Mouse (Mus musculus) heart, embryonic 12.5 days (tissue): ENCODE measurements around the gene Rnps1. TPM values are rescaled to one million over a fixed set of nuclear protein-coding genes. Genes with fewer than 3 reads are reported as not detected.

Experiments used
- ATAC-seq: fragments of 200-750 bp; cut with Nextera tagmentation; 2 replicates; pipeline ENCODE4 v1.8.0; 2017; ENCODE audit warnings: moderate TSS enrichment, moderate library complexity; ENCODE audit not compliant: insufficient number of reproducible peaks, low FRiP score
- H3K27ac ChIP-seq: fragments of 300-500 bp; sonication (generic); 2 replicates; pipeline ENCODE4 v1.5.1; 2016; ENCODE audit warnings: mild to moderate bottlenecking, moderate library complexity; ENCODE audit not compliant: poor library complexity, severe bottlenecking
- H3K27me3 ChIP-seq: fragments of 300-500 bp; sonication (generic); replicated peaks from 2 replicates; pipeline ENCODE4 v1.6.1; 2016; ENCODE audit warnings: mild to moderate bottlenecking, moderate library complexity
- H3K36me3 ChIP-seq: fragments of 300-500 bp; sonication (generic); 2 replicates; pipeline ENCODE4 v1.6.1; 2016; ENCODE audit warnings: mild to moderate bottlenecking, moderate library complexity
- H3K4me1 ChIP-seq: fragments of 300-500 bp; sonication (generic); replicated peaks from 2 replicates; pipeline ENCODE4 v1.6.1; 2016; ENCODE audit warnings: mild to moderate bottlenecking
- H3K4me2 ChIP-seq: fragments of 300-500 bp; sonication (generic); 2 replicates; pipeline ENCODE4 v1.6.1; 2016; ENCODE audit warnings: mild to moderate bottlenecking, moderate library complexity
- H3K4me3 ChIP-seq: fragments of 300-500 bp; sonication (generic); 2 replicates; pipeline ENCODE4 v1.5.1; 2016; ENCODE audit warnings: mild to moderate bottlenecking
- H3K9ac ChIP-seq: fragments of 300-500 bp; sonication (generic); 2 replicates; pipeline ENCODE4 v1.6.1; 2016; ENCODE audit warnings: mild to moderate bottlenecking, moderate library complexity
- H3K9me3 ChIP-seq: fragments of 300-500 bp; sonication (generic); replicated peaks from 2 replicates; pipeline ENCODE4 v1.6.1; 2016; ENCODE audit warnings: mild to moderate bottlenecking, moderate library complexity
- WGBS: fragments of 180-500 bp; shearing (Covaris S2); methylation state at CpG from one replicate; pipeline ENCODE4 v1.1.7; 2016; 5-methylcytosine and 5-hydroxymethylcytosine counted together
- polyA plus RNA-seq: library from polyadenylated mRNA; unstranded; fragments of >200 nt; fragmentation: Nextera tagmentation; extraction: Ambion mirVana; gene quantifications from 2 replicates; pipeline ENCODE4 v1.2.1, GENCODE M21; 2016

The Rnps1 gene
- 246 and 247 TPM in 2 replicates for polyA plus RNA-seq

- Histone ChIP-seq H3K9me3 (no peaks in the 10 kb centered on the region), H3K4me3 (peak within 1 kb of the TSS; percentile 98), H3K4me1 (peaks cover 39% of the 10 kb centered on the region), H3K9ac (peak within 1 kb of the TSS; percentile 94), H3K27ac (peak within 1 kb of the TSS; percentile 96), H3K27me3 (no peaks in the 10 kb centered on the region), H3K36me3 (peaks cover 52% of the 10 kb centered on the region), H3K4me2 (peak within 1 kb of the TSS; percentile 99)
- peak; percentile 94 for ATAC-seq
- under 1% methylated on average over 64 of the region's 64 CpGs for WGBS
Measured at GRCm38 (mm10) chr17:24414230-24414976, at the start of gene Rnps1. Gene Rnps1 (plus strand): TSS chr17:24414565.

GRCm38 (mm10) chr17:24365863-24366262 is 48.5 kb upstream of the Rnps1 start:
- Histone ChIP-seq H3K4me1 (0 out of 2 replicates have a peak, but pooled peaks cover 6% of the 10 kb centered on the region), H3K9ac (no peak overlapping the region), H3K27ac (no peak overlapping the region), H3K4me3 (no peak overlapping the region), H3K36me3 (peaks cover 23% of the 10 kb centered on the region), H3K27me3 (no peaks in the 10 kb centered on the region), H3K4me2 (no peak overlapping the region), H3K9me3 (no peaks in the 10 kb centered on the region)
- WGBS, result 40% methylated on average over 13 of the region's 13 CpGs
- no peak for ATAC-seq

- Histone ChIP-seq H3K36me3 (peaks cover 37% of the 10 kb centered on the region), H3K4me2 (no peak overlapping the region), H3K9ac (no peak overlapping the region), H3K9me3 (no peaks in the 10 kb centered on the region), H3K27ac (peak overlapping the region; percentile 17; the same call in 1 of the 2 replicates), H3K4me1 (peaks cover 4% of the 10 kb centered on the region), H3K4me3 (no peak overlapping the region), H3K27me3 (no peaks in the 10 kb centered on the region)
- ATAC-seq, result peak; percentile 66; the same call in 1 of the 2 replicates
- 63% methylated on average over 5 of the region's 5 CpGs for whole genome bisulfite sequencing
Measured at GRCm38 (mm10) chr17:24375094-24375712, 39.2 kb upstream of the Rnps1 start.

- H3K4me1 ChIP-seq, result peaks cover 4% of the 10 kb centered on the region
- H3K9ac ChIP-seq, result no peak overlapping the region
- no peak for ATAC-seq
- no peaks in the 10 kb centered on the region for H3K27me3 ChIP-seq
- H3K9me3 ChIP-seq, result no peaks in the 10 kb centered on the region
- H3K36me3 ChIP-seq, result peaks cover 35% of the 10 kb centered on the region
- no peak overlapping the region for H3K27ac ChIP-seq
- WGBS, result 81% methylated on average over 6 of the region's 6 CpGs
- no peak overlapping the region for H3K4me2 ChIP-seq
- no peak overlapping the region for H3K4me3 ChIP-seq
Measured at GRCm38 (mm10) chr17:24375886-24376285, 38.5 kb upstream of the Rnps1 start.

- no peak overlapping the region for H3K4me2 ChIP-seq
- H3K36me3 ChIP-seq, result peaks cover 33% of the 10 kb centered on the region
- no peak overlapping the region for H3K9ac ChIP-seq
- H3K9me3 ChIP-seq, result no peaks in the 10 kb centered on the region
- H3K4me3 ChIP-seq, result no peak overlapping the region
- no peak for ATAC-seq
- H3K4me1 ChIP-seq, result peaks cover 4% of the 10 kb centered on the region
- no peaks in the 10 kb centered on the region for H3K27me3 ChIP-seq
- H3K27ac ChIP-seq, result no peak overlapping the region
- 71% methylated on average over 2 of the region's 2 CpGs for WGBS
Measured at GRCm38 (mm10) chr17:24378496-24378895, 35.9 kb upstream of the Rnps1 start.

- no peaks in the 10 kb centered on the region for H3K9me3 ChIP-seq
- H3K27me3 ChIP-seq, result no peaks in the 10 kb centered on the region; the same call in 1 of the 2 replicates
- no peak overlapping the region for H3K4me3 ChIP-seq
- peaks cover 36% of the 10 kb centered on the region for H3K36me3 ChIP-seq
- WGBS, result 79% methylated on average over 8 of the region's 8 CpGs
- no peak overlapping the region for H3K9ac ChIP-seq
- no peak overlapping the region for H3K4me2 ChIP-seq
- no peaks in the 10 kb centered on the region for H3K4me1 ChIP-seq
- H3K27ac ChIP-seq, result no peak overlapping the region
- ATAC-seq, result no peak
Measured at GRCm38 (mm10) chr17:24383789-24384188, 30.6 kb upstream of the Rnps1 start.

GRCm38 (mm10) chr17:24388711-24389110 is 25.7 kb upstream of the Rnps1 start:
- H3K4me1 ChIP-seq, result no peaks in the 10 kb centered on the region
- no peak overlapping the region for H3K4me3 ChIP-seq
- no peak overlapping the region for H3K9ac ChIP-seq
- H3K27me3 ChIP-seq, result no peaks in the 10 kb centered on the region; the same call in 1 of the 2 replicates
- no peaks in the 10 kb centered on the region for H3K9me3 ChIP-seq
- peaks cover 37% of the 10 kb centered on the region for H3K36me3 ChIP-seq
- H3K27ac ChIP-seq, result no peak overlapping the region
- ATAC-seq, result no peak
- H3K4me2 ChIP-seq, result no peak overlapping the region
- WGBS, result 81% methylated on average over 5 of the region's 5 CpGs

GRCm38 (mm10) chr17:24389865-24390264 is 24.5 kb upstream of the Rnps1 start:
- H3K9ac ChIP-seq, result no peak overlapping the region
- no peaks in the 10 kb centered on the region; the same call in 1 of the 2 replicates for H3K27me3 ChIP-seq
- no peaks in the 10 kb centered on the region for H3K9me3 ChIP-seq
- H3K27ac ChIP-seq, result no peak overlapping the region
- H3K4me3 ChIP-seq, result no peak overlapping the region
- peaks cover 32% of the 10 kb centered on the region for H3K36me3 ChIP-seq
- no peak overlapping the region for H3K4me2 ChIP-seq
- ATAC-seq, result no peak
- 2% methylated on average over 2 of the region's 2 CpGs for WGBS
- no peaks in the 10 kb centered on the region for H3K4me1 ChIP-seq

- Histone ChIP-seq H3K27ac (no peak overlapping the region), H3K9me3 (no peaks in the 10 kb centered on the region), H3K27me3 (no peaks in the 10 kb centered on the region; the same call in 1 of the 2 replicates), H3K4me3 (no peak overlapping the region), H3K36me3 (peaks cover 27% of the 10 kb centered on the region), H3K4me1 (no peaks in the 10 kb centered on the region), H3K9ac (no peak overlapping the region), H3K4me2 (no peak overlapping the region)
- WGBS, result 68% methylated on average over 8 of the region's 8 CpGs
- no peak for ATAC-seq
Measured at GRCm38 (mm10) chr17:24391149-24391548, 23.2 kb upstream of the Rnps1 start.

- H3K4me2 ChIP-seq, result no peak overlapping the region
- 43% methylated on average over 4 of the region's 4 CpGs for WGBS
Measured at GRCm38 (mm10) chr17:24393527-24393926, 20.8 kb upstream of the Rnps1 start.

GRCm38 (mm10) chr17:24394456-24394855 is 19.9 kb upstream of the Rnps1 start:
- no peaks in the 10 kb centered on the region for H3K4me1 ChIP-seq
- WGBS, result 86% methylated on average over 7 of the region's 7 CpGs
- H3K9me3 ChIP-seq, result no peaks in the 10 kb centered on the region

More at GRCm38 (mm10) chr17:24393527-24393926, 20.8 kb upstream of the Rnps1 start:
- ATAC-seq, result no peak
- Histone ChIP-seq H3K36me3 (peaks cover 14% of the 10 kb centered on the region), H3K9me3 (no peaks in the 10 kb centered on the region), H3K27me3 (no peaks in the 10 kb centered on the region), H3K4me3 (no peak overlapping the region), H3K4me1 (no peaks in the 10 kb centered on the region), H3K27ac (no peak overlapping the region), H3K9ac (no peak overlapping the region)

More at GRCm38 (mm10) chr17:24394456-24394855, 19.9 kb upstream of the Rnps1 start:
- Histone ChIP-seq H3K27me3 (no peaks in the 10 kb centered on the region), H3K27ac (no peak overlapping the region), H3K4me2 (no peak overlapping the region), H3K9ac (no peak overlapping the region), H3K4me3 (no peak overlapping the region), H3K36me3 (peaks cover 12% of the 10 kb centered on the region)
- ATAC-seq, result no peak
